Mouse (Mus musculus): ENCODE measurements around the gene Bdp1. TPM values are rescaled to one million over a fixed set of nuclear protein-coding genes. Genes with fewer than 3 reads are reported as not detected.

Gene Bdp1
- 54.3 TPM for polyA plus RNA-seq (2014; fragmentation: Illumina TruSeq; extraction: RNeasy Lipid Tissue Mini Kit (QIAGEN cat#74804); ENCODE audit: low read depth, low replicate concordance)

DNA sequence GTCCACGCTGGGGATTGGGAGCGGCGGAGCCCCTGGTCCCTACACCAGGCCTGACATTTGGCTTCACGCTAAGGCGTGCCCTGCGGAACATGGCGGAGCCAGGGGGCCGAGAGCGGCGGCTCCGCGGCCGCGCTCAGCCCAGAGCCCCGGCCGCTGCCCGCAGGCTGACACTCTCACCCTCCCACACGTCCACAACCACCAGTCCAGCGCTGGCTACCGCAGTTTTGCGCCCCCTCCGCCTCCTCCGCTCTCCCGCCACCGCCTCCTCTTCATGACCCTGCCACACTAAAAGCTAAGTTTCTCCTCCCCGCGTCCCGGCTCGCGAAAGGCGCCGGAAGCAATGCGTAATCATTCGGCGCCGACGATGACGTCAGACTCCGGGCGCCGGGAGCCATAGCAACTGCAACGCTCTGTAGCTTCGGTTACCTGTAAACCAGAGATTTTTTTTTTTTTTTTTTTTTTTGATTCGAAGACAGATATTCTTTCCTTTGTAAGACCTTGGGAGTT, at the start of gene Bdp1:
Bdp1 (minus strand) TSS at position 323 of the 507 bp plus-strand sequence.

DNA sequence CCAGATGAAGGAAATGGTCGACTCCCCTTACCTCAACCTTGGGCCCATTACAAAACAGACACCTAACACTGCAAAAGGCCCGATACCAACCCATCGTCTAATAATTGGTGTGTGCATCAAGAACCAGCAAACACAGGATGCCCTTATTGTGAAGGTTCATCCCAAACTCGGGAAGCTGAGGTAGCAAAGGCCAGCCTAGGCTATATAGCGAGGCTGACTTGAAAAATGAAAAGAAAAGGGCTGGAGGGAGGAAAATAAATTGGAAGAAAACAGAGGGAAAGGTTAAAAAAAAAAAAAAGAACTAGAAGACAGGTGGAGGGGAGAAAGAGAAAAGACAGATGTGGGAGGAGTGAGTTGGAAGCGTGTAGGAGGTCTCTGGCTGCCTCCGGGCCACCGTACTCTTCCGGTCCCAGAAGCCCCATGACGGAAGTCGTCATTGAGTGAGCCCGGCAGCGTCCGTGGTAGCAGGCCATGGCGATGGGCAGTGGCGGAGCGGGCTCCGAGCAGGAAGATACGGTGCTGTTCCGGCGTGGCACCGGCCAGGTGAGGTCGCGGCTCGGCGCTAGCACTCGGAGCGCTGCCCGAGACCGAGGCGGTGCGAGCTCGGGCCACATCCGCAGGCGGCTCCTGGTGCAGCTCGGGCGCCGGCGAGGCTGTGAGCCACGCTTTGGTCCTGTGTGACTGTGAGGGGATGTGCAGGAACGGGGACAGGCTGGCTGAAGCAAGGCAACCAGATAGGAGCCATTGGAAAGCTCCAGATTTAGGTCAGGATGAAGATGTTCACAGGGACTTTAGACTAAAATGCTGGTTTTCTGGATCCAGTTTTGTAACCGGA, 20.8 kb upstream of the Bdp1 start, which contains the start of gene Smn1:
Smn1 (plus strand) TSS at position 430 of the 835 bp plus-strand sequence.

DNA sequence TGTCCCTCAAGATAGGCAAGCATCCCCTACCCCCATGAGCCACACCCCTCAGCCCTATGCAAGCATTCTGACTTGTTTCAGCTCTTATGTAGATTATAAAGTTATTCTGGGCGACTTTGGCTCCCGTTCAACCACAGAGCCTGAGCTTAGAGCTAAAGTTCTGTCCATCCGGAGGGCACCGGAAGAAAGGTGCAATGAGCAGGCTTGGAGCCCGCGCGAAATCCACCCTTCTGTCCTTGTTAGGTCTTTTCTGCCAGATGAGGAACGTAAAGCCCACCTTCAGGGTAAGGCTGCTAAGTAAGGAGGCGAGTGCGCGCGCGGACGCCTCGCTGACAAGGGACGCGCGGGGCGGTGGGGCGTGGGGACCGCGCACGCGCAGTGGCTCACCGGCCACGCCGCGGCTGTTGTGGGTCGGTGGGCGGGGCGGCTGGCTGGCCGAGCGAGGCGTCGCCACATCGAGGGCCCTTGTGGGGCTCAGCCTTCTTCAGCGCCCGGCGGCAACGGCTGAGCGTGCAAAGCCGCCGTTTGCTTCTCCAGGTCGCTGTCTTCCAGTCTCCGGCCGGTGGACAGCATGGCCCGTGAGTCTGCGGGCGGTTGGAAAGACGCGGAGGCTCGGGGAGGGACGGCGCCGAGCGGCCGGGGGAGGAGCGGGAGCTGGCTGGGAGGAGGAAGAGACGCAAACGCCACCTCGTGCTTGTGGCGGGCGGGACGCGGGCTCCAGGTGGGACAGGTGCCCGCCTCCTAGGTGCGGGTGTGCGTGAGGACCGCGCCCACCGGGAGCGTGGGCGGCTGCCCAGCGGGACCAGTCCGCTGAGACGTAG, 4.0 kb upstream of the Bdp1 start, which contains the start of gene Serf1:
Serf1 (plus strand) TSS at position 361 of the 821 bp plus-strand sequence.

DNA sequence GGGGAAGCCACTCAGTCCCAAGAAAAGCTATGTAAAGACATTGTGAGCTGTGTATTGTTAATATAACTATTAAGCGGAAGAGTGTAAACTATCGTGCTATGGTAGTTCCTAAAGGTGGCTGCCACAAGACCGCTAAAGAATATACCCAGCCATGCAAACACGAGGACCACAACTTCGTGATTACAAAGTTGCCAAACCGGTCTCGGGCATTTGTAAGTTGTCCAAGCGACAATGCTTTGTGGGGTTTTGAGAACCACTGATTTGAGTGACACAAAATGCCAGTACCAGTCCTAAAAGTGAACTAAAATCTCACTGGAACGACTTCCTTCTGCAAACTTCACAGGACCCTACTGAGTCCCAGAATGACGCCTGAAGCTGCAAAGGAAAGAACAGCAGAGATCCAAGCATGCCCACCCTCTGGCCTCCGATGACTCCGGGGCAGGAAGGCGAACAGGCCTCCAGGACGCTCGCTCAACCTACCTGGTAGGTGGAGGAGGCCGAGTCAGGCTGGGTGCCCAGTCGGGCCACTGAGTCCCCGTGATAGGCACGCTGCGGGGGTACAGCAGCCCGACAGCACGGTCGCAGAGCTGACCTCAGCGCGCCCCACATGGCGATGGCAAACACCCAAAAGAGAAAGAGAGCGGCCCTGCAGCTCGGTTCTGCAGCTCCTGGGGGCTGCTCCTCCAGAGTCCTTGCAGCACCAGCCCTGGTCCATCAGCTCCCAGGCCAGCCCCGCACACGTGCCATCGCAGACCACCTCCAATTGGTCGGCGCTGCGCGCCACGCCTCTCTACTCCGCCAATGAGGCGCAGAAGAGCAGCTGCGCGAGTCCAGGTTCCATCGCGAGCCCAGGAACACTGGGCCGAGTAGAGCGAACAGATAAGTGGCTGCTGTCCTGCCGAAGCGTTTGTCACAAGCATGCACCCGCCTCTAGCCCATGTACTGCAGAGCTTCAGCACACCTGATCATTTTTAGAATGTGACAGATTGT, 88.7 kb downstream of the Bdp1 start, which contains the start of gene Mccc2:
Mccc2 (minus strand) TSS at position 734 of the 990 bp plus-strand sequence.

Other genes starting within 250 kb of the Bdp1 start
- not detected for gene Cartpt, start 203.0 kb downstream of the Bdp1 start, polyA plus RNA-seq (2014; fragmentation: Illumina TruSeq; extraction: RNeasy Lipid Tissue Mini Kit (QIAGEN cat#74804); ENCODE audit: low read depth, low replicate concordance)
- gene Mccc2, start 88.4 kb downstream of the Bdp1 start, polyA plus RNA-seq (2014; fragmentation: Illumina TruSeq; extraction: RNeasy Lipid Tissue Mini Kit (QIAGEN cat#74804); ENCODE audit: low read depth, low replicate concordance): 41.1 TPM
- 135 TPM for gene Serf1, start 3.9 kb upstream of the Bdp1 start, polyA plus RNA-seq (2014; fragmentation: Illumina TruSeq; extraction: RNeasy Lipid Tissue Mini Kit (QIAGEN cat#74804); ENCODE audit: low read depth, low replicate concordance)
- gene Smn1, start 20.8 kb upstream of the Bdp1 start, polyA plus RNA-seq (2014; fragmentation: Illumina TruSeq; extraction: RNeasy Lipid Tissue Mini Kit (QIAGEN cat#74804); ENCODE audit: low read depth, low replicate concordance): 46.6 TPM
- gene Naip2, start 98.0 kb upstream of the Bdp1 start, polyA plus RNA-seq (2014; fragmentation: Illumina TruSeq; extraction: RNeasy Lipid Tissue Mini Kit (QIAGEN cat#74804); ENCODE audit: low read depth, low replicate concordance): 93.6 TPM
- 74.6 TPM for gene Naip5, start 142.3 kb upstream of the Bdp1 start, polyA plus RNA-seq (2014; fragmentation: Illumina TruSeq; extraction: RNeasy Lipid Tissue Mini Kit (QIAGEN cat#74804); ENCODE audit: low read depth, low replicate concordance)
- gene Naip6, start 213.6 kb upstream of the Bdp1 start, polyA plus RNA-seq (2014; fragmentation: Illumina TruSeq; extraction: RNeasy Lipid Tissue Mini Kit (QIAGEN cat#74804); ENCODE audit: low read depth, low replicate concordance): 129 TPM